Mouse (Mus musculus) cerebellum, adult 9-10 months (tissue): Measurements from ENCODE around the gene Vmn1r33.
"Not testable (repeated sequence)": the region's sequence is repeated elsewhere in the genome, so short reads cannot be mapped to it uniquely, and the experiment has no call there.

Experiments
- DNase-seq: peaks from one replicate; pipeline ENCODE4 v3.0.0; 2022

The Vmn1r33 gene

GRCm38 (mm10) chr6:66618182-66618581 is at the start of gene Vmn1r33:
Gene Vmn1r33, minus strand, starts transcription at chr6:66618282.
- DNase-seq, result not testable (repeated sequence)

GRCm38 (mm10) chr6:66643779-66644178 is 25.7 kb upstream of the Vmn1r33 start, which contains the start of gene Vmn1r34:
Gene Vmn1r34, minus strand, starts transcription at chr6:66643879.
- no peak for DNase-seq

- no peak for DNase-seq
Measured at GRCm38 (mm10) chr6:66595804-66596203, 22.3 kb downstream of the Vmn1r33 start.
